Mouse (Mus musculus) lung, postnatal 4 days (tissue): ENCODE results near the gene Pam16.

ENCODE experiments used
- DNase-seq, 2 experiments: peaks; one replicate each; pipeline ENCODE4 v3.0.0; 2021

Gene Pam16

DNA sequence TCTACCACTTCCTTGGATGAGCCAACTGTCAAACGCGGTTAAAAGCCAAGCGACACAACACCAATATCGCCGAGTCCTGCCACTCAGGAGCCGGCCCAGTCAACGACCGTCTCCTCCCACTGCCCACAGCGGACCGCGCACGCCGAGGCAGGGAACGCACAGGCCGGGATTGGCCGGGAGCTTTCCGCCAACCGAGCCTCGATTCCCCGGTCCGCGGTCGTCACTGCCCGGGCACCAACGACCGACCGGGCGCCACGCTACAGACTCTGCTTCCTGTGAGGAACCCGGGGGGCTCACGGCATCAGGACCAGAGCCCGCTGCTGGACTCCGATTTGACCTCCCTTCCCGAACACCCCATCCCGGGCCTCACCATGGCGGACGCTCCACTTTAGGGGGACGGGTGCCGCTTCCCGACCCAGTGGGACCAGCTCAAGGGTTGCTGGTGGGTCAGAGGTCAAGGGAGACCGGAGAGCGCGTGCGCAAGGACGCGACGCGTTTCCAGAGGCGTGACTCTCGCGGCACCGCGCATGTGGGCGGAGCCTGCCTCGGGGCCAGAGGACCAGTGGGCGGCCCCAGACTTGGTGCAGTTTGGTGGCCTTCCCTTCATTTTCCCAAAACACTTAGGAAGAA lies at the start of gene Pam16:
Pam16 (minus strand) TSS at position 508 of the 630 bp plus-strand sequence.
- DNase-seq: peak; percentile 94 to 95

DNA sequence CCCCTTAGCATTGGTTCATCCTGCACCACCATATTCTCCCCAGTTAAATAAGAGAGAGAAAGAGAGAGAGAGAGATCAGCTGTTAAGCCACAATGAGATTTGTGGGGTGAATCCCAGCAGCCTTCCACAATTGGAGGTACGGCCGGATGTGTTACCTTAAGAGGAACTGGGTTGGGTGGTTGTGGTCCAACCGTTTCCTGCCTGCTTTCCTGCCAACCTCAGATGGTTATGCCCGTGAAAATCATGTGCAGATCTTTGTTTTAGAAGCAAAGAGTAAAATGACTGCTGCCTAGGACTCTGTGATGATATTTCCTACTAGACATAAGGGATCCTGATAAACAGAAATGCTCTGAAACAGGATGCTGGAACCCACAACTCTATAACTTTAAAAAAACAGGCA lies 49.3 kb upstream of the Pam16 start:
- no peak for DNase-seq

DNA sequence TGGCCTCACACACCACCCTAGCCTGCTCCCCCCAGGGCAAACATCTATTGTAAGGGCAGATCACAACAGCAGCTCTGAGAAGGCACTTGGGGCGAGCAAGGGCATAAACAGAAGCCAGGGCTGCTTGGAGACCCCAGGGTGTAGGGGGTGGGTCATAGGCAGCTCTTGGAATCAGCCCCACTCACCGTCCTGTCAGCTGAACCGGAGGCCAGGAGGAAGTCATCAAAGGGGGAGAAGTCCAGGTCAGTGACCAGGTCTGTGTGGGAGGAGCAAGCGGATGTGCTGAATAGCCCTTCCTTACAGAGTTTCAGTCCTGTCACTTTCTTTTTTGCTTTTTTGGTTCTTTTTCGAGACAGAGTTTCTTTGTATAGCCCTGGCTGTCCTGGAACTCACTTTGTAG lies 45.5 kb upstream of the Pam16 start:
- DNase-seq: no peak

DNA sequence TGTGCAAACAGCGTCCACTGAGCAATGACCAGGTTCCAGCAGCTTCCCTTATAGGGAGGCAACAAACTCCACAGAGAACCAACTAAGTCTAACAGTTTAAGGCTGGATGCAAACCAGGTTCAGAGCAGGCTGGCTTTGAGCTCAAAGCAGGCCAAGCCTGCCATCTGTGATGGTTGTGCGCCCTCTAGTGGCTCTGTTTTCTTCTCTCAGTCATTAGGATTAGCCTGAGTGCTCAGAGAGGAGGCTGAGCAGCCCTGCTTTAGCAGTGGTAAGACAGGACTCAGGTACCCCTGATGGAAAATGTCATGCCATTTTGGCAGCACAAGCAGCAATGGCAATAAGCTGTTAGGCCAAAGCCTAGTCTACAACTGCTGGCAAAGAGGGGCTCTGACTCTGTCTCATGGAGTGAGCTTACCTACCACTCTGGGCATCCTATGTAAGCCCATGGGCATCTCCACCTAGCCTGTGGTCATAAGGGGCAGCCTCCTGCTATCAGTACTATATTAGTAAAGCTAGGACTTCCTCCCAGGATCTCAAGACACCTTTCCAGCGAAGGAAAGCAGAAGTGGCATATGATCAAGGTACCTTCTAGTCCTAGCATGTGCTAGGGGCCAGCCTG lies 42.5 kb upstream of the Pam16 start:
- peak; percentile 67 to 89 for DNase-seq

DNA sequence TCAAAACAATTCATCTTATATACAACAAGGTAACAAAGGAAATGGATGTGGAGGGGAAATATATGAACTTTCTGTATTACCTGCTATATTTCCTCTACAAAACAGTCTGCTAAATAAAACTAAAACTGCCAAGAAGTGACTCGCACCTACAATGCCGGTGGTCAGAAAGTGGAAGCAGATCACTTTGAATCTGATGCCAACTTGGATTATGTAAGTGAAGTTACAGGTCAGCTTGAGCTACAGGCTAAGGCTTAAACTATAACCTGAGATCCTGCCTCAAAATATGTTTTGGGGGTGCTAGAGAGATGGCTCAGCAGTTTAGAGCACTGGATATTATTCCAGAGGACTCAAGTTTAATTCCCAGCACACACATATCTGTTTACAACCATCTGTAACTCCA lies 40.9 kb upstream of the Pam16 start:
- DNase-seq: no peak

DNA sequence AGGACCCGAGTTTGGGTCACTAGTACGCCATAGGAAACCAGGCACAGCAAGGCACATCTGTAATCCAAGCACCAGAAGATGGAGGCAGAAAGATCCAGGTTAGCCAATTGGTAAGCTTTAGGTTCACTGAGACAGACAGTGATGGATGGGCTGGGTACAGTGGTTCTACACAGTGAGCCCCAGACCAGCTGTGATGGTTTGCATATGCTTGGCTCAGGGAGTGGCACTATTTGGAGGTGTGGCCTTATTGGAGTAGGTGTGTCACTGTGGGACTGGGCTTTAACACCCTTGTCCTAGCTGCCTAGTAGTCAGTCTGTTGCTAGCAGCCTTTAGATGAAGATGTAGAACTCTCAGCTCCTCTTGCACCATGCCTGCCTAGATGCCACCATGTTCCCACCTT lies 39.0 kb upstream of the Pam16 start:
- DNase-seq: no peak

DNA sequence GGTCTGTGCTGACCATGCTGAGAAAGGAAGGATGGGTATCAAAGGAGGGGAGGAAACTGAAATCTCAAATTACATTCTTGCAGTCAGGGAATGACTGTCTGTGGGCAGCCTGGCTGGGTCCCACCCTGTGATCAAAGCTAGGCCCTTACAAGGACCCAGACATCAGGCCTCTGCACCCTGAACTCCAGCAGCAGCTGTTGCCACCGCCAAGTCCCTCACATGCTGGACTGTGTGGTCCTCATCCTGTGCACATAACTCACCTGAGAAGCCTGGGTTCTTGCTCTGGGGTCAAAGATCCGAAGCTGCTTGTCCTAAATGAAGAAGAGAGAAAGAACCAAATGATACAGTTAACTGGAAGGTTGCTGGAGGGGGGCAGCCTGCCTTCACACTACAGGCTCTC lies 36.8 kb upstream of the Pam16 start:
- no peak for DNase-seq

DNA sequence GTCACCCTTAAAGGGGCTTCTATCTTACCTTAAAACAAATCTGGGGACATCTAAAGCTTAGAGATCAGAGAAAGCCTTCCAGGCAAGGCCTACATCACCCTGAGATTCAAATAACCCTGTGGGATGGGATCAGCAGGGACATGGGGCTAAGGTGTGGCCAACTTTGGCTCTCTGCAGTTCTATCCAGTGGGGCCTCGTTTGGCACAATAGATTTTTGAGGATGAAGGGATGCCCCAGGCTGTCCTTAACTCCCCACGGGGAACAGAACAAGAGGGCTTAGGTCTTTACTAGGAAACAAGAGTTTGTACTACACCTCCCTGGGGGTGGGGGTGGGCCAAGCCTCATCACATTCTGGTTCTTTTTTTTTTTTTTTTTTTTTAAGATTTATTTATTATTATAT lies 34.5 kb upstream of the Pam16 start:
- no peak for DNase-seq

DNA sequence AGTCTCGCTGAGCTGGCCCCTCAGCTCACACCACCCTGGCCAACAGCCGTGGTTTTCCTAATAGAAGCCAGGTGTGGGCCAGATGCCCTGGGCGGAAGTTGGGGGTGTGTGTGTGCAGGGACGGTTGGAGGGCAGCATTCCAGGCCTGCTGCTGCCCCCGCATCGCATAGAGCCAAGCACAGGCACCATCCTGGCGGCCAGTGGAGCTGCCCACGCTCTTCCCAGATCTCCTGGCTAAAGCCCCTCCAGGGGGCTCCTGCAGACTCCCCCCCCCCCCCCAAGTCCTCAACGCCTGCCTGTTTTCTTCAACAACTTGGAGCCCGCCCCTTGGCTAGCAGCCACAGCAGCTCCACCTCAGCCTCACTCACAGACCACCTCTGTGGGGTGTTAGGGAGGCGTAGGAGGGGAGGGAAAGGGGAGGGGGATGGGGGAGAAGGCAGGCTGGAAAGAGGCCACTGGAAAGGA lies 34.0 kb upstream of the Pam16 start:
- DNase-seq: peak in 1 of 2 experiments; percentile 48

DNA sequence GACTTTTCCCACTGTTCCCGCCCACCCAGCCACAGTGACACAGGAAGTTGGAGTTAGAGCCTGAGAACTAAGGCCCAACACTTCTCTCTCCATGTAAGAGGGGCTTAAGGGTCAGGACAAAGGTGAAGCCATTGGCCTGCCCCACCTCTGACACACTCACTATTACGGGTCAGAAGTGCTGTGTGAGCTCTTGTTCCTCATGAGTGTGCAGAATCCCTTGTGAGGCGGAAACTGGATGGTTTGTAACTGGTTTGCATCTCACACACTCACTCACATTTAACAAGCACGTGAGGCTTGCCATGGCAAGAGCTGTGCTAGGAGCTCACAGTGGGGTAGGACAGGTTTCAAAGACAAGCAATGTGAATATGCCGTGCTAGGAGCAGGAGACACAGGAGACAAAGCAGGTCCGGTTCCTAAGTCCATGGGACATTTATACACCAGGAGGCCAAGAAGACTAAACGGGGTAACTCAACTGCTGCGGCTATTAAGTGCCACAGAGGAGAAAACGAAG lies 31.8 kb upstream of the Pam16 start:
- DNase-seq: no peak

DNA sequence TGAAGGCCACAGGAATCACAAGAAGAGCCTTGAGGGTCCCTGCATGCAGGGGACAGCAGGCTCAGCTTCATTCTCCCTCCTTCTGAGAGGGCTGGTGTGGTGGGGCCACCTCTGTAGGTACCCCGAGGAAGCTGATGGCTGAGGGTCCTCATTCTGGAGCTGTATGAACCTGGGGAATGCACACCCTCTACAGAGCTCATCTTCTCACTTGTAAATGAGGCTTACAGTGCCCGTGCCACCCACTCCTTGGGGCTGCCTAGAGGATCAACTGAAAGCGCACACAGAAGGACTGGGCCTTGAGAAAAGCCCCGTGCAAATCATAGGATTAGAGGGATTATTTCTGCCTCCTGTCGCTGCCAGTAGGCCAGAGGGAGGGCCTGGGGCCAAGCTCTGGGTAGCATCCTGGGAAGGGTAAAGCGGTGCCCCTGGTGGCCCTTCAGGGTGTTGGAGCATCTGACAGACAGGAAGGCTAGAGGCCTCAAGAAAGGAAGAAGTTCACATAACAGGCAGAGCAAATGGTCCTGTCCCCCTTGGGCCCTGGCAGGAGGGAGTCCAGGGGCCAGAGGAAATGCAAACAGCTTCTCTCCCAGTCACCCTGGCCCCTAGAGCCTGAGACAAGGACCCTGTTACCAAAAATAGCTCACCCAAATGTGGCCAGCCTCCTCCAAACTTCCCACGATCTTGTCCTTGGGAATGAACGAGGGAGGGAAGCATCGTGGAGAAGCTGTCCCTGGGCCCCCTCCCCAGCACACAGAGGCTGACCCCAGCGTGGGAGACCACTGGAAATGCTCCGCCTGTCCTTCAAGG lies 31.2 kb upstream of the Pam16 start:
- peak in 1 of 2 experiments; percentile 57 for DNase-seq

DNA sequence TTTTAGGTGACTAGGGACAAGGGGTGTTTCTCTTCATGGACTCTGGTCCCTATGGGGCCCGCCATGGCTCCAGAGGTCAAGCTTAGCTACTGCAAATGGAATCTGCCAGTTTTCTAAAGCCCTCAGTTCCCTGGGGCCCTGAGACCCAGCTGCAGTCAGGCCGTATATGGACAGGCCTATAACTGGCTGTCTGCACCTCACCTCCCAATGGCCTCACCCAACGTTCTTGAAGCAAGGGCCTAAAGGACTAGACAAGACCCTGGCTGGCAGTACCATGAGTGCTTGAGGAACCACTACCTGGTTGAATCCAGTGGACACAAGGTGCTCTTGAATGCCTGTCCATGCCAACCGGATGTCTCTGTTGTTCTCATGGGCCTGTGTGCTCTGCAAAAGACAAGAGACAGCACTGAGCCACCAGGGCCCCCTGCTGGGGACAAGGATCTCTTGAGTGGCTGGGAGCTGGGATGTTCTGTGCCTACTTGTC lies 30.5 kb upstream of the Pam16 start:
- peak; percentile 60 to 62 for DNase-seq

DNA sequence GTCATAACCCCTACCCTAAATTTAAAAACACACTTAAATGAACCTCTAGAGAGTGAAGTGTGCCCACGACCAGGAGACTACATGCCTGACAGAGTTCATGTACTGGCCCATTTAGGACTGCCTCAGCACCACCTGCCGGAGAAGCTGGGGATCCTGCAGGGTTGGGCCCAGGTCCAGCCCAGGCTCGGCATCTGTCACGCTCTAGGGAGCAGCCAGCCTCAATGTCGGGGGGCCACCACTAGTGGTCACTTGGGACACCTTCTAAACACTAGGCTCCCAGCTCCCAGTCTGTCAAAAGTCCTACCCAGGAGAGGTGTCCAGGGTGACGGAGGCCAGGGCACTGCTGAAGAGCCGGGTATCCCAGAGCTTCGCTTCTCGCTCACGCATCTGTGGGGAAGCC lies 29.9 kb upstream of the Pam16 start:
- DNase-seq: no peak

DNA sequence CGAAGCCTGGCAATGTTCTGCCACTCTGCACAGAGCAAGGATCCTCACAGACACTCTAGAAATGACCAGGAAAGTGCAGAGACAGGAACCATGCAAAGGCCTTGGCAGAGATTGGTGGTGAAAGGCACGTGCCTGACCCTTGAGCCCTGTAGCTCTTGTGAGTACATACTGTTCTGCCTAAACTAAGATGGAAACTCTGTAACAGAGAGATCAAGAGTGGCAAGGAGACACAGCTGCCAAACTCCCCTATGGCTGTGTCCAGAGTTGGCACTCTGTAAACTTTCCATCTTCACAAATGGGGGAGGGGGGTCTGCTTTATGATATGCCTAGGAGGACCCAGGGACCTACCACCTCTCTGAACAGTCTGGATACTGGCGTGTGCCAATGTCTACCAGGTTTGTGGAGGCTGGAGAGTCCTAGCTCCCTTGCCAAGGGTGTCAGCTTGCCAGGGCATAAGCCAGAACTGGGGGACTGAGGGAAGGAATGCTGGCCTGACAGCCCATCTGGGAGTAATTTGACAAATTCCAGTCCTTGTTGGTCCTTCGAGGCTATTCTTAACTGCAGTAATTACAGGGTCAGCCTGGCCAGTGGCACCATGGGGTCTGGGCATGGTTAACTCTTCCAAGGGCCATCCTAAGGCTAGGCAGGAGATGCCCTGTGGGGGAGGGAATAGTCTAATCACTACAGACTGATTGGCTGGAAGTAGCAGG lies 28.1 kb upstream of the Pam16 start:
- no peak for DNase-seq

DNA sequence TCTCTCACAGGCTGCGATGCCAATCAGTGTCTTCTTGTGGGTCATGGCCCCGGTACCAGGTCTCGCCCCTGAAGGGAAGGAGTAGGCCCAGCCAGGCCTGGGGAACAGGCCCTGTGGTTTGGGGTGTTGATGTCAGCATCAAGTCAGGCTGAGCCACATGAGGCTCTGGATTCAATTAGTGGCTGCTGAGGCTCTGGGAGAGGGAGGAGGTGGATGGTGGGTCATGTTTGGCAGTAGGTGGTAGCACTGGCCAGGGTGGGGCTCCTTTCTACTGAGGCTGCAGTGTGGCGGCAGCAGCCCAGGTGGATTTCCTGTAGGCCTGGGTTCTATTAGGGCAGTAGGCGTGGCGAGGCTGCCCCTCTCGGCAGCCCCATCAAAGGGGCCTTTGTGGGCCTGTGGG lies 26.8 kb upstream of the Pam16 start:
- DNase-seq: no peak

DNA sequence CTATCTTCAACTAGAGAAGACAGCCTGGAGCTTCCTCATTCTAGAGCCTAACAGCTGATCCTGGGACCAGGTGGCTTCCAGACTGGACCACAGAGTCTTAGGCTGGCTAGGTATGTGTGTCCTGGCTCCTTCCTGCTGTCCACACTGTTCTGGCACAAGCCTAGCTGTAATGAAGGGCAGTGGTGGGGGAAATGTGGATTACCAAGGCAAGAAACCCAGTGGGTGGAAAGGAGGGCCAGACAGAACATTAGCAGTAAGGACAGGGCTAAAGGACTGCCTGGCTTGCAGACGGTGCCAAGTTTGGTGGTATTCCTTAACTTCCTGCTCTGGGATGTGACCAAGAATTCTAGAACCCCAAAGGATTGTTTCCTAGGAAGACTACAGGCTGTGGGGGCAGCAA lies 26.3 kb upstream of the Pam16 start:
- no peak for DNase-seq

DNA sequence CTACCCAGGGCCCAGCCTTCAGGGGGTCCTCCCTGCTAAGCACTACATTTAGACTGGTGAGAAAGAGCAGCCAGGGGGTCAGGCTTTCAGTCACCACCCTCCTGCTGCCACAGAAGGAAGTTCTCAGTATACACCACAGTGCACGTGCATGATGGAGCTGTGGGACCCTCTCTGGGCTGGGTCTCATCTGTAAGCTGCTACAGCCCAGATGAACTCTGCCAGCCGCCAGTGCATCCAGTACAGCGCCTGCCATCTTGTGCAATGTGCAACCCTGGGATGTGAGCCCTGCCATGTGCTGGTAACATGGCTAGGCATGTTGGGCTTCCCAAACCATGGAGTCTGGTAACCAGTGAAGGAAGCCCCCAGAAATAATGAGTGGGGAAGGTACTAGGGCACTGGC lies 25.4 kb upstream of the Pam16 start:
- DNase-seq: no peak

DNA sequence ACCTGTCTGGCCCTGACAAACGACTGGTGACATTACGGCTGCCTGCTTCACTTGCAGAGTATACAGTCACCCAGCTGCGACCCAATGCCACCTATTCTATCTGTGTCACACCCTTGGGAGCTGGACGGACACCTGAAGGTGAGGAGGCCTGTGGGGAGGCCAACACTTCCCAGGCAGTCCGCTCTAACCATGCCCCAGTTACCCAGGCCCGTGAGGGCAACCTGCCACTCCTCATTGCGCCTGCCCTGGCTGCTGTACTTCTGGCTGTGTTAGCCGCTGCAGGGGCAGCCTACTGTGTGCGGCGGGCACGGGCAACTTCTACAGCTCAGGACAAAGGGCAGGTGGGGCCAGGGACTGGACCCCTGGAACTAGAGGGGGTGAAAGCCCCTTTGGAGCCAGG lies 24.9 kb upstream of the Pam16 start:
- DNase-seq: no peak

DNA sequence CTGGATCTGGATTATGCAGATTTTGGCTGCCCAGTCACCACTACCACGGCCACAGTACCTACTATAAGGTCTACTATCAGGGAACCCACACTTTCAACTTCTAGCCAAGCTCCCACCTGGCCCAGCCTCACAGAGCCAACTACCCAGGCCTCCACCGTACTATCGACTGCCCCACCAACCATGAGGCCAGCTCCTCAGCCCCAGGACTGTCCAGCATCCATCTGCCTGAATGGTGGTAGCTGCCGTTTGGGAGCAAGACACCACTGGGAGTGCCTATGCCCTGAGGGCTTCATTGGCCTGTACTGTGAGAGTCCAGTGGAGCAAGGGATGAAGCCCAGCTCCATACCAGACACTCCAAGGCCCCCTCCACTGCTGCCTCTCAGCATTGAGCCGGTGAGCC lies 24.4 kb upstream of the Pam16 start:
- DNase-seq: no peak

DNA sequence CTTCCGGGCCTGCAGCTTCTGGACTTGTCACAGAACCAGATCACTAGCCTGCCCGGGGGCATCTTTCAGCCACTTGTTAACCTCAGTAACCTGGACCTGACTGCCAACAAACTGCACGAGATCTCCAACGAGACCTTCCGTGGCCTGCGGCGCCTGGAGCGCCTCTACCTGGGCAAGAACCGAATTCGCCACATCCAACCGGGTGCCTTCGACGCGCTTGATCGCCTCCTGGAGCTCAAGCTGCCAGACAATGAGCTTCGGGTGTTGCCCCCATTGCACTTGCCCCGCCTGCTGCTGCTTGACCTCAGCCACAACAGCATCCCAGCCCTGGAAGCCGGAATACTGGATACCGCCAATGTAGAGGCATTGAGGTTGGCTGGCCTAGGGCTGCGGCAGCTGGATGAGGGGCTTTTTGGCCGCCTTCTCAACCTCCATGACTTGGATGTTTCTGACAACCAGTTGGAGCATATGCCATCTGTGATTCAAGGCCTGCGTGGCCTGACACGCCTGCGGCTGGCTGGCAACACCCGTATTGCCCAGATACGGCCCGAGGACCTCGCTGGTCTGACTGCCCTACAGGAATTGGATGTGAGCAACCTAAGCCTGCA lies 23.7 kb upstream of the Pam16 start:
- DNase-seq: no peak

DNA sequence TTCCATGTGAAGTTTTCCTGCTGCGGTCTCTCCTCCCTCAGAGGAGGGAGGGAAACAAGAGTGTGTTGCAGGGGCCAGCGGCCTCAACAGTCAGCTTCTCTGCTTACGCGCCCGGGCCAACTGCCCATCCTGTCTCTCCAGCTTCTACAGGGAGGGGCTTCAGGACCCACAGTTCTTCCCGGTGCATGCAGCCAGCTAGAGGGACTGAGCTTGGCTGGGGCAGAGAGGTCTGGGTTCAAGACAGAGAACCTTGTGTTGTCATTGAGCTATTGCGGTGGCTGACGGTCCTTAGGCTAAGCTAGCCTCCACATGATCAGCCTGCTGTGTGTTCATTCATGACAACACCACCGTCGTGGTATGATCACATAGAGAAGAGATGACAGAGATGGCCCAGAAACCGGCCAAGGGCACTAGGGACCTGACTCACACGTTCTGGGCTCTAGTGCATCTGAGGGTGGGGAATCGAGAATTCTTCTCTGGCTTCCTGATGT lies 22.9 kb upstream of the Pam16 start:
- peak; percentile 59 to 76 for DNase-seq

DNA sequence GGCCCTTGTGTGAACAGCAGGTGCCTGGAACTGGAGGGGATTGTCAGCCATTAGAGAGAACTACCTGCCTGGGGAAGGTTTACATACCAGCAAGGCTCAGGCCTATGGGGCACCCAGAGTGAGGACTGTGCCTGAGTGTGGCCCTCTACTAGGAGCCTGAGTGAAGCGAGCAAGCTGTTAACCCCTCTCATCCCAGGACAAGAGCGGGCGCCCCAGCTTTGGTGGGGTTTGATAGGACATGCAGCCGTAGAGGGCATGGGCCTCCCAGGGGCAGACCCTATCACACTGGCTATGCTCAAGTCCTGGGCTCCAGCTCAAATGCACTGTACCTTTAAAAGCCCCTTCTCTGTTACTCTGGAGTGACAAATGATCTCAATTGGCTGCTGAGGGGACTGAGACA lies 22.0 kb upstream of the Pam16 start:
- DNase-seq: no peak
